Mouse (Mus musculus): ENCODE measurements around the gene Tnxb.
"Not testable (repeated sequence)": the region's sequence is repeated elsewhere in the genome, so short reads cannot be mapped to it uniquely, and the experiment has no call there.

DNA sequence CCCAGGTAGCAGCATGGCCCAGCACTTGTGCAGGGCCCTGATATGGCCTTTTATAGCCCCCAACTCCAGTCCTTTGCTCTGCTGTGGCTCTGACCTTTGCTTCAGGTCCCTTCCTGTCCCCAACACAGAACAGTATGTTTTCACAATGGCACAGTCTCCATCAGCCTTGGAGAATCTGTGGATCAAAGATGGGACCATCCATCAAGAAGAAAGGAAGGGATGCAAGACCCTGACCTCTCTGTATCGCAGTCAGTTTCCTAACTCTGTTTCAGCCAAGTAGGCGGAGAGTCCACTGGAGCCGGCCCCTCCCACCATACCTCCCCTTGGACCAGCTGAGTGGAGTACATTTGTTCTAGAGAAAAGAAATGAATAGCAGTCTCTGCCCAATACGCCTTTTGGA, 51.9 kb downstream of the Tnxb start:
- not testable (repeated sequence) for TF ChIP-seq CTCF, EP300 (IDR thresholded peaks at IDR 0.05; ENCODE audit: low read depth)

Measured in liver, postnatal 0 days (tissue).